Mouse (Mus musculus) urinary bladder, adult 18-20 months (tissue): ENCODE measurements around the gene Kcnh5.

ENCODE experiments used
- DNase-seq, 2 experiments: peaks; one replicate each; pipeline ENCODE4 v3.0.0; 2022; ENCODE audit warnings: low spot score in 2 of 2, mixed read lengths in 2 of 2

Gene Kcnh5

GRCm38 (mm10) chr12:75176691-75177645 lies at the start of gene Kcnh5:
Kcnh5 (minus strand) TSS chr12:75177332.
- DNase-seq, result no peak

- no peak for DNase-seq
Measured at GRCm38 (mm10) chr12:75223966-75224365, 46.8 kb upstream of the Kcnh5 start.

- DNase-seq, result no peak
Measured at GRCm38 (mm10) chr12:75189413-75189812, 12.3 kb upstream of the Kcnh5 start.

GRCm38 (mm10) chr12:75182646-75183045 lies 5.5 kb upstream of the Kcnh5 start:
- DNase-seq, result no peak

GRCm38 (mm10) chr12:75179491-75179890 lies 2.4 kb upstream of the Kcnh5 start:
- DNase-seq, result no peak

GRCm38 (mm10) chr12:75177646-75178030 lies 506 bp upstream of the Kcnh5 start:
- no peak for DNase-seq

- DNase-seq, result no peak
Measured at GRCm38 (mm10) chr12:75175931-75176565, 1.1 kb downstream of the Kcnh5 start.

GRCm38 (mm10) chr12:75170970-75171369 lies 6.2 kb downstream of the Kcnh5 start:
- DNase-seq, result no peak

GRCm38 (mm10) chr12:75153076-75153568 lies 24.0 kb downstream of the Kcnh5 start:
- DNase-seq, result no peak

GRCm38 (mm10) chr12:75139792-75140191 lies 37.3 kb downstream of the Kcnh5 start:
- no peak for DNase-seq

GRCm38 (mm10) chr12:75091921-75092320 lies 85.2 kb downstream of the Kcnh5 start:
- no peak for DNase-seq

- no peak for DNase-seq
Measured at GRCm38 (mm10) chr12:75090957-75091356, 86.2 kb downstream of the Kcnh5 start.

- no peak for DNase-seq
Measured at GRCm38 (mm10) chr12:75077175-75077574, 100.0 kb downstream of the Kcnh5 start.

- DNase-seq, result no peak
Measured at GRCm38 (mm10) chr12:75071043-75071442, 106.1 kb downstream of the Kcnh5 start.

- no peak for DNase-seq
Measured at GRCm38 (mm10) chr12:75062571-75062970, 114.6 kb downstream of the Kcnh5 start.

- no peak for DNase-seq
Measured at GRCm38 (mm10) chr12:75061731-75062130, 115.4 kb downstream of the Kcnh5 start.

GRCm38 (mm10) chr12:75053731-75054130 lies 123.4 kb downstream of the Kcnh5 start:
- DNase-seq, result no peak

- DNase-seq, result no peak
Measured at GRCm38 (mm10) chr12:75036694-75037093, 140.4 kb downstream of the Kcnh5 start.

- no peak for DNase-seq
Measured at GRCm38 (mm10) chr12:75031970-75032864, 144.9 kb downstream of the Kcnh5 start.

- no peak for DNase-seq
Measured at GRCm38 (mm10) chr12:74971187-74971586, 205.9 kb downstream of the Kcnh5 start.

- DNase-seq, result no peak
Measured at GRCm38 (mm10) chr12:74969420-74969819, 207.7 kb downstream of the Kcnh5 start.

GRCm38 (mm10) chr12:74966266-74966665 lies 210.9 kb downstream of the Kcnh5 start:
- no peak for DNase-seq
